Mouse (Mus musculus) MEL (cell line): ENCODE measurements at regions not wholly inside any gene's neighbourhood (a gene's known extent, or its start where the extent isn't known, plus 50 kb on each side); places are given as distances from the start of the nearest gene placed in this dataset.

Experiments used
- BHLHE40 ChIP-seq: IDR thresholded peaks from 2 replicates; pipeline ENCODE4 v1.6.1; 2012; ENCODE audit warnings: low read depth, mild to moderate bottlenecking, inconsistent platforms, low read length, improper control_type of control experiment, borderline replicate concordance
- CTCF ChIP-seq, 3 experiments: IDR thresholded peaks in 2 of 3; conservative IDR thresholded peaks in 1 of 3; 2 replicates each; pipeline ENCODE4 v1.5.1; 2011 to 2012; ENCODE audit warnings: low read length in 3 of 3, low read depth in 2 of 3, mild to moderate bottlenecking in 2 of 3, improper control_type of control experiment in 1 of 3, inconsistent platforms in 1 of 3, mixed read lengths in 1 of 3, moderate library complexity in 1 of 3; ENCODE audit not compliant: control insufficient read depth in 1 of 3, insufficient read depth in 1 of 3, poor library complexity in 1 of 3, severe bottlenecking in 1 of 3
- EP300 ChIP-seq, 2 experiments: IDR thresholded peaks; 2 replicates each; pipeline ENCODE4 v1.6.1; 2011; ENCODE audit warnings: improper control_type of control experiment in 2 of 2, low read length in 2 of 2, low read depth in 1 of 2, mild to moderate bottlenecking in 1 of 2
- GABPA ChIP-seq: IDR thresholded peaks from 2 replicates; pipeline ENCODE4 v1.6.1; 2012; ENCODE audit warnings: low read depth, mild to moderate bottlenecking, inconsistent platforms, low read length, improper control_type of control experiment, moderate library complexity
- NRF1 ChIP-seq: IDR thresholded peaks from 2 replicates; pipeline ENCODE4 v1.6.1; 2014; ENCODE audit warnings: low read depth, mild to moderate bottlenecking, inconsistent platforms, low read length, improper control_type of control experiment, moderate library complexity; ENCODE audit not compliant: poor library complexity, insufficient read depth, severe bottlenecking
- POLR2A ChIP-seq, 2 experiments: IDR thresholded peaks; 2 replicates each; pipeline ENCODE4 v1.6.1; 2011 to 2012; ENCODE audit warnings: low read length in 2 of 2, mild to moderate bottlenecking in 2 of 2, control low read depth in 1 of 2, improper control_type of control experiment in 1 of 2, low read depth in 1 of 2, moderate library complexity in 1 of 2; ENCODE audit not compliant: control insufficient read depth in 1 of 2, insufficient read depth in 1 of 2, poor library complexity in 1 of 2
- POLR2AphosphoS2 ChIP-seq: IDR thresholded peaks from 2 replicates; pipeline ENCODE4 v1.6.1; 2011; ENCODE audit warnings: low read length, improper control_type of control experiment
- TAL1 ChIP-seq: IDR thresholded peaks from 2 replicates; pipeline ENCODE4 v1.6.1; 2012; ENCODE audit warnings: mild to moderate bottlenecking, inconsistent platforms, low read length, moderate library complexity, mixed read lengths

- TF ChIP-seq POLR2AphosphoS2, result no peak
- TF ChIP-seq EP300 (IDR thresholded peaks at IDR 0.05; ENCODE audit: low read depth in 1 of 2, low read length in 2 of 2), result no peak
- no peak for TF ChIP-seq POLR2A (IDR thresholded peaks at IDR 0.05; ENCODE audit: control insufficient read depth in 1 of 2, insufficient read depth in 1 of 2, low read depth in 1 of 2, low read length in 2 of 2, poor library complexity in 1 of 2)
- no peak for TF ChIP-seq GABPA
- TF ChIP-seq TAL1, result no peak
- TF ChIP-seq CTCF (IDR thresholded peaks at IDR 0.05 in 2 of 3, conservative IDR thresholded peaks at IDR 0.05 in 1 of 3; ENCODE audit: control insufficient read depth in 1 of 3, insufficient read depth in 1 of 3, low read depth in 2 of 3, low read length in 3 of 3, poor library complexity in 1 of 3, severe bottlenecking in 1 of 3), result no peak
- no peak for TF ChIP-seq NRF1
- no peak for TF ChIP-seq BHLHE40
Measured at GRCm38 (mm10) chr13:35379500-35379899, 280.1 kb upstream of the Cdyl start.
